Mouse (Mus musculus) MEL (cell line): ENCODE results near the gene Scrn3. TPM values are rescaled to one million over a fixed set of nuclear protein-coding genes. Genes with fewer than 3 reads are reported as not detected.

Source experiments
- DNase-seq: peaks from one replicate; pipeline ENCODE4 v3.0.0; 2011; ENCODE audit warnings: low read depth, low spot score
- H3K27ac ChIP-seq: 2 replicates; pipeline ENCODE4 v1.5.1; 2012; ENCODE audit warnings: low read depth, mild to moderate bottlenecking, control low read depth, low read length, moderate library complexity; ENCODE audit not compliant: control insufficient read depth
- H3K27me3 ChIP-seq, 2 experiments: fragments of 150-350 bp in 1 of 2; sonication (generic) in 1 of 2; 2 replicates each; pipeline ENCODE4 v1.6.1; 2012; ENCODE audit warnings: low read length in 2 of 2, mild to moderate bottlenecking in 2 of 2, improper control_type of control experiment in 1 of 2, moderate library complexity in 1 of 2; ENCODE audit not compliant: insufficient read depth in 2 of 2, control insufficient read depth in 1 of 2
- H3K36me3 ChIP-seq, 2 experiments: 2 replicates each; pipeline ENCODE4 v1.6.1; 2012 to 2014; ENCODE audit warnings: low read length in 2 of 2, improper control_type of control experiment in 1 of 2, inconsistent platforms in 1 of 2, mild to moderate bottlenecking in 1 of 2; ENCODE audit not compliant: insufficient read depth in 2 of 2, control insufficient read depth in 1 of 2
- H3K4me1 ChIP-seq, 2 experiments: fragments of 150-350 bp in 1 of 2; sonication (generic) in 1 of 2; 2 replicates each; pipeline ENCODE4 v1.6.1; 2012; ENCODE audit warnings: low read length in 2 of 2, improper control_type of control experiment in 1 of 2, mild to moderate bottlenecking in 1 of 2; ENCODE audit not compliant: insufficient read depth in 2 of 2, control insufficient read depth in 1 of 2
- H3K4me3 ChIP-seq, 2 experiments: fragments of 150-350 bp in 1 of 2; sonication (generic) in 1 of 2; 2 replicates each; pipeline ENCODE4 v1.5.1; 2012; ENCODE audit warnings: low read depth in 2 of 2, low read length in 2 of 2, mild to moderate bottlenecking in 2 of 2, moderate library complexity in 2 of 2, control low read depth in 1 of 2, improper control_type of control experiment in 1 of 2; ENCODE audit not compliant: control insufficient read depth in 1 of 2, insufficient read depth in 1 of 2
- H3K79me2 ChIP-seq: 2 replicates; pipeline ENCODE4 v1.6.1; 2012; ENCODE audit warnings: mild to moderate bottlenecking, low read length, moderate library complexity; ENCODE audit not compliant: control insufficient read depth, poor library complexity, insufficient read depth
- H3K9ac ChIP-seq: 2 replicates; pipeline ENCODE4 v1.6.1; 2012; ENCODE audit warnings: low read depth, mild to moderate bottlenecking, control low read depth, low read length, moderate library complexity; ENCODE audit not compliant: control insufficient read depth, poor library complexity, severe bottlenecking
- H3K9me3 ChIP-seq: fragments of 150-350 bp; sonication (generic); replicated peaks from 2 replicates; pipeline ENCODE4 v1.6.1; 2012; ENCODE audit warnings: mild to moderate bottlenecking, low read length, improper control_type of control experiment, moderate library complexity; ENCODE audit not compliant: insufficient read depth
- CHD1 ChIP-seq: IDR thresholded peaks from 2 replicates; pipeline ENCODE4 v1.6.1; 2012; ENCODE audit warnings: low read depth, mild to moderate bottlenecking, inconsistent platforms, low read length, improper control_type of control experiment
- E2F4 ChIP-seq: IDR thresholded peaks from 2 replicates; pipeline ENCODE4 v1.6.1; 2011; ENCODE audit warnings: low read depth, low read length, improper control_type of control experiment, borderline replicate concordance
- ETS1 ChIP-seq: IDR thresholded peaks from 2 replicates; pipeline ENCODE4 v1.6.1; 2012; ENCODE audit warnings: low read depth, mild to moderate bottlenecking, inconsistent platforms, low read length, improper control_type of control experiment, moderate library complexity
- GABPA ChIP-seq: IDR thresholded peaks from 2 replicates; pipeline ENCODE4 v1.6.1; 2012; ENCODE audit warnings: low read depth, mild to moderate bottlenecking, inconsistent platforms, low read length, improper control_type of control experiment, moderate library complexity
- GATA1 ChIP-seq: IDR thresholded peaks from 2 replicates; pipeline ENCODE4 v1.6.1; 2011; ENCODE audit warnings: low read depth, low read length, improper control_type of control experiment
- MAFK ChIP-seq: IDR thresholded peaks from 2 replicates; pipeline ENCODE4 v1.6.1; 2011; ENCODE audit warnings: low read depth, mild to moderate bottlenecking, low read length, improper control_type of control experiment, borderline replicate concordance
- MEF2A ChIP-seq: IDR thresholded peaks from 2 replicates; pipeline ENCODE4 v1.6.1; 2014; ENCODE audit warnings: low read depth, mild to moderate bottlenecking, inconsistent platforms, low read length, improper control_type of control experiment; ENCODE audit not compliant: poor library complexity, insufficient replicate concordance, severe bottlenecking; ENCODE audit errors: extremely low read depth
- MYC ChIP-seq: IDR thresholded peaks from 2 replicates; pipeline ENCODE4 v1.6.1; 2011; ENCODE audit warnings: low read depth, mild to moderate bottlenecking, low read length, improper control_type of control experiment, moderate library complexity
- NRF1 ChIP-seq: IDR thresholded peaks from 2 replicates; pipeline ENCODE4 v1.6.1; 2014; ENCODE audit warnings: low read depth, mild to moderate bottlenecking, inconsistent platforms, low read length, improper control_type of control experiment, moderate library complexity; ENCODE audit not compliant: poor library complexity, insufficient read depth, severe bottlenecking
- POLR2AphosphoS2 ChIP-seq: IDR thresholded peaks from 2 replicates; pipeline ENCODE4 v1.6.1; 2011; ENCODE audit warnings: low read length, improper control_type of control experiment
- RCOR1 ChIP-seq: IDR thresholded peaks from 2 replicates; pipeline ENCODE4 v1.6.1; 2012; ENCODE audit warnings: low read depth, mild to moderate bottlenecking, inconsistent platforms, low read length, improper control_type of control experiment
- SIN3A ChIP-seq: IDR thresholded peaks from 2 replicates; pipeline ENCODE4 v1.6.1; 2012; ENCODE audit warnings: low read length, improper control_type of control experiment, inconsistent platforms
- TAL1 ChIP-seq: IDR thresholded peaks from 2 replicates; pipeline ENCODE4 v1.6.1; 2012; ENCODE audit warnings: mild to moderate bottlenecking, inconsistent platforms, low read length, moderate library complexity, mixed read lengths
- TCF12 ChIP-seq: IDR thresholded peaks from 2 replicates; pipeline ENCODE4 v1.6.1; 2014; ENCODE audit warnings: low read depth, mild to moderate bottlenecking, inconsistent platforms, low read length, improper control_type of control experiment, moderate library complexity
- USF1 ChIP-seq: IDR thresholded peaks from 2 replicates; pipeline ENCODE4 v1.6.1; 2014; ENCODE audit warnings: low read depth, mild to moderate bottlenecking, inconsistent platforms, low read length, improper control_type of control experiment, moderate library complexity
- USF2 ChIP-seq, 2 experiments: IDR thresholded peaks; 2 replicates each; pipeline ENCODE4 v1.6.1; 2011 to 2012; ENCODE audit warnings: improper control_type of control experiment in 2 of 2, low read length in 2 of 2, borderline replicate concordance in 1 of 2, inconsistent platforms in 1 of 2, low read depth in 1 of 2, mild to moderate bottlenecking in 1 of 2; ENCODE audit not compliant: insufficient read depth in 1 of 2
- ZC3H11A ChIP-seq: IDR thresholded peaks from 2 replicates; pipeline ENCODE4 v1.6.1; 2012; ENCODE audit warnings: low read depth, mild to moderate bottlenecking, inconsistent platforms, low read length, improper control_type of control experiment
- ZMIZ1 ChIP-seq: IDR thresholded peaks from 2 replicates; pipeline ENCODE4 v1.6.1; 2012; ENCODE audit warnings: low read depth, mild to moderate bottlenecking, inconsistent platforms, low read length, improper control_type of control experiment, moderate library complexity
- polyA plus RNA-seq, 2 experiments: library from polyadenylated mRNA; stranded (reverse) in 1 of 2; unstranded in 1 of 2; fragments of >175 nt in 1 of 2; fragments of >200 nt in 1 of 2; gene quantifications; 2 replicates each; pipeline versions ENCODE4 v1.2.1 to v1.2.4; 2012; ENCODE audit warnings: low replicate concordance in 2 of 2, low read depth in 1 of 2; ENCODE audit not compliant: insufficient read length in 2 of 2, insufficient read depth in 1 of 2, missing spikeins in 1 of 2
- total RNA-seq: library from RNA; depleted of rRNA; stranded (reverse); fragments of 300-350 nt; gene quantifications from 2 replicates; pipeline ENCODE4 v1.2.3, GENCODE M21; 2012

Scrn3 gene
- total and polyA plus RNA-seq, 3 experiments, result 3.2 to 7.7 TPM; not detected in 1

- Histone ChIP-seq H3K27ac (no peak overlapping the region), H3K4me1 (no peaks in the 10 kb centered on the region), H3K4me3 (no peak overlapping the region), H3K36me3 (no peaks in the 10 kb centered on the region), H3K9me3 (no peaks in the 10 kb centered on the region), H3K27me3 (no peaks in the 10 kb centered on the region), H3K9ac (no peak overlapping the region), H3K79me2 (no peaks in the 10 kb centered on the region)
- TF ChIP-seq NRF1 (no peak), MEF2A (no peak), POLR2AphosphoS2 (no peak), TCF12 (no peak), USF1 (no peak), ZMIZ1 (no peak), GATA1 (no peak), SIN3A (no peak)
- DNase-seq, result no peak
Measured at GRCm38 (mm10) chr2:73347136-73347535, 34.7 kb downstream of the Scrn3 start.

GRCm38 (mm10) chr2:73347766-73348165 is 35.4 kb downstream of the Scrn3 start:
- no peaks in the 10 kb centered on the region for H3K79me2 ChIP-seq
- TF ChIP-seq USF1 (no peak), E2F4 (no peak), RCOR1 (no peak), TAL1 (no peak), MYC (no peak), USF2 (IDR thresholded peaks at IDR 0.05; ENCODE audit: borderline replicate concordance in 1 of 2, insufficient read depth in 1 of 2, low read depth in 1 of 2, low read length in 2 of 2) (no peak), ZC3H11A (no peak), MAFK (no peak), GABPA (no peak), CHD1 (no peak), POLR2AphosphoS2 (no peak), ETS1 (no peak)
- no peak overlapping the region for H3K4me3 ChIP-seq
- no peak for DNase-seq
- H3K9me3 ChIP-seq, result no peaks in the 10 kb centered on the region
- no peaks in the 10 kb centered on the region for H3K36me3 ChIP-seq
- no peak overlapping the region for H3K27ac ChIP-seq
- no peaks in the 10 kb centered on the region for H3K4me1 ChIP-seq
- no peaks in the 10 kb centered on the region for H3K27me3 ChIP-seq
- no peak overlapping the region for H3K9ac ChIP-seq
